In genomic region chr7:128824986-128825563, GRCm38 (mm10) we compare ENCODE assay signal across 12 mouse cellular contexts.
"Had no signal": no experiment of that assay in that cellular context is flagged by ENCODE, and none has a peak within 500 bp of the region (broad histone marks: within the 10 kb centered on the region; RNA-seq: fewer than 3 reads in every experiment).

No protein-coding gene starts in this region.

- H3K9ac ChIP-seq: hindbrain, embryonic 15.5 days; limb, embryonic 15.5 days; liver, embryonic 12.5 days; neural tube, embryonic 15.5 days had no signal

- H3K4me1 ChIP-seq: hindbrain, embryonic 15.5 days; limb, embryonic 15.5 days; liver, embryonic 12.5 days; midbrain, embryonic 10.5 days; neural tube, embryonic 15.5 days had no signal

- H3K36me3 ChIP-seq: hindbrain, embryonic 15.5 days; limb, embryonic 15.5 days; liver, embryonic 12.5 days; midbrain, embryonic 10.5 days; neural tube, embryonic 15.5 days had no signal

- H3K27ac ChIP-seq: hindbrain, embryonic 15.5 days; limb, embryonic 15.5 days; liver, embryonic 12.5 days; midbrain, embryonic 10.5 days; neural tube, embryonic 15.5 days had no signal

- H3K27me3 ChIP-seq: hindbrain, embryonic 15.5 days; limb, embryonic 15.5 days; liver, embryonic 12.5 days; neural tube, embryonic 15.5 days had no signal

- H3K4me3 ChIP-seq: hindbrain, embryonic 15.5 days; limb, embryonic 15.5 days; liver, embryonic 12.5 days; midbrain, embryonic 10.5 days; myocyte; neural tube, embryonic 15.5 days had no signal

- ATAC-seq: intestine, embryonic 16.5 days; liver, embryonic 12.5 days had no signal

- H3K9me3 ChIP-seq: hindbrain, embryonic 15.5 days; limb, embryonic 15.5 days; liver, embryonic 12.5 days; midbrain, embryonic 10.5 days; neural tube, embryonic 15.5 days had no signal

- DNase-seq: left cerebral cortex, postnatal 4 days; midbrain, embryonic 14.5 days; right cerebral cortex, adult 18-20 months; right cerebral cortex, postnatal 25 days; thymus, postnatal 36 days had no signal

- H3K4me2 ChIP-seq: hindbrain, embryonic 15.5 days; limb, embryonic 15.5 days; liver, embryonic 12.5 days; neural tube, embryonic 15.5 days had no signal
